Mouse (Mus musculus) cerebellum, adult 11-12 months (tissue): ENCODE measurements around the gene Luc7l3.

Experiments
- DNase-seq: peaks from one replicate; pipeline ENCODE4 v3.0.0; 2022

Gene Luc7l3

GRCm38 (mm10) chr11:94253691-94254090 is 68.1 kb downstream of the Luc7l3 start:
- no peak for DNase-seq

- no peak for DNase-seq
These were observed 68.6 kb downstream of the Luc7l3 start for GRCm38 (mm10) chr11:94253156-94253555.

DNA sequence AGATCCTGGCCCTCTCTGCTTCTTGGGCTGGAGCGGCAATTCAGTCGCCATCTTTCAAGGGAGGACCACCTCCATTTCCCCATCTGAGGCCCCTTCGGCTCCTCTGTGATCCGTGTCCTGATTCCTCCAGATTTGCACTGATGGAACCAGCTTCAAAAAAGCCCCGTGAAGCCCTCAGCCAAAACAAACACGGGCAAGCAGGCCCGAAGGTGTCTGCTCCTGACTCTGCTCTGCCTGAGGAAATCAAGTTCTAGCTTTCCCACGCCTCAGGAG is 75.1 kb downstream of the Luc7l3 start:
- no peak for DNase-seq

- DNase-seq: no peak
These were observed 75.6 kb downstream of the Luc7l3 start, which contains the start of gene Wfikkn2 for GRCm38 (mm10) chr11:94245955-94246788. Gene Wfikkn2 (minus strand): TSS chr11:94246005.

- DNase-seq: no peak
These were observed 77.4 kb downstream of the Luc7l3 start for GRCm38 (mm10) chr11:94244385-94244784.

DNA sequence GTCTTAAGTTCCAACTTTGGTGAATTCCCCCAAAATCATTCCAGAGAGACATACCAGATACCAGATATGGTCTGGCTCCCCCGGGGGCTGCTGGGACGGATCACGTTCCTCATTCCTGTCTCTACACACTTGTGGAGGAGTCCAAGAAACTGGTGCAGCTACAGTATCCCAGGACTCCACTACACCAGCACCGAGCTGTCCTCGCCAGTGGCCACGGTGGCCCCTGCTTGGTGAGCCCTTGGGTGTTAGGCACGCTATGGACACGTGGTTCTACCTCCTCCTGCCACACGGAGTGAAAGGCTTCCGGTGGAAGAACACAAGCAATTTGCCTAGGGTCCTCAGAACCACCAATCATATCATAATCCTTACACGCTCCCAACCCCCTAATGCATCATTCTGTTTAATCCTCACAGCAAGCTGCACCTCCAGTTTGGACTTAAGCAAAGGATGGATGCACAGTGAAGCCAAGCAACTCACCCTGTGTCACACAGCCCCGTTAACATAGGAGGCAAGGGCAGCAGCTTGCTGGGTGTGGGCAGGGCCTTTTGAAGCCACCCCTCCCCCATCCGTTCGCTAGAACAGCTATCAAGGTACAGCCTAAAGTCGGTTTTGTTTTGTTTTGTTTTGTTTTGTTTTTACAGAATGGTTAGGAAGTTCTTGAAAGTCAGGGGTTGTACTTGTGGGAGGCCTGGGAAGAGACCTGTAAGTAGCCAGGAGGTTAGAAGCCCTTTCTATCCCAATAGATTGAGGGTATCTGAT is 78.2 kb downstream of the Luc7l3 start:
- DNase-seq: no peak

DNA sequence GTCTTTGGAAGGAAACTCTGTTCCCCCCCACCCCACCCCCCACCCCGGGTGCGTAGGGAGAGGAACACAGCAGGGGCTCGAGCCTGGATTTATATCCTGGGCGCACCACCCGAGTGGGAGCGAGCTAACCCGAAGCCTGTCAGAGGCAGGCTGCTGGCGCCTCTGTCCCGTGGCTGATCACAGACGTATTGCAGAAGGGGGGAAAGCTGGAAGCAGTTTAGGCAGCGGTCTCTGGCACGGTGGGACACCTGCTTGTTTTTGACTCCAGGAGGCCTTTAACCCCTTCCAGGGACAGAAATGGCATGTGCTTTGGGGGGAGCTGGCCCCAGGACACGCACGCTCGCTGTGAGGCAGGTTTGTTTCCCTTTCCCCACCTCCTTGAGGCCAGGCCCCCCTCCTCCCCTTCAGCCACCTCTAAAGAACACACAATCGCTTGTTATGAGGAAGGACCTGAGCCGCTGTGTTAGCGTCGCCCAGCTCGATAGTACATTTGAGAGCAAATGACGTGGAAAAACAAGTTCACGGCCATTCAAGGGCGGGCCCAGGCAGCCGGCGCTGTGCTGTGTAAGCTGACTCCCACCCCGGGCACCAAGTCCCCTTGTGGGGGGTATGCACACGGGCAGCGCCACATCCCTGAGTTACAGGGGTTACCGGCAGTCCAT is 78.9 kb downstream of the Luc7l3 start:
- no peak for DNase-seq

DNA sequence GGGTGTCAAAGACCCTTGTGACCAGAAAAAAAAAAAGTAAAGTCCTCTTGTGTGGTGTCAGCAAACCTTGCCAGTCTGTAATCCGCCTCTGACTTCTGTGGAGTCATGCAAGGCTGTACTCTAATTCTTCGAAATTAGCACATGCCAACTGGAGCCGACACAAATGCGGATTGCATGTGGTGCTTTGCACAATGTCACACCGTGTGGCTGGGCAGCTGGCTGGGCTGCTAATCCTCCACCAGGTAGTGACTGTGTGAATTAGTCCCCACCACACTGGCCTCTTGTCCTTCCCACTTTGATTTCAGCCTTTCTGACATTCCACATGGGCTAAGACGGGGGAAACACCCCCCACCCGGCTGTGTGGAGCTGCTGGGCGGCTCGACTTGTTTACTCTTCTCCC is 82.1 kb downstream of the Luc7l3 start:
- DNase-seq: no peak

DNA sequence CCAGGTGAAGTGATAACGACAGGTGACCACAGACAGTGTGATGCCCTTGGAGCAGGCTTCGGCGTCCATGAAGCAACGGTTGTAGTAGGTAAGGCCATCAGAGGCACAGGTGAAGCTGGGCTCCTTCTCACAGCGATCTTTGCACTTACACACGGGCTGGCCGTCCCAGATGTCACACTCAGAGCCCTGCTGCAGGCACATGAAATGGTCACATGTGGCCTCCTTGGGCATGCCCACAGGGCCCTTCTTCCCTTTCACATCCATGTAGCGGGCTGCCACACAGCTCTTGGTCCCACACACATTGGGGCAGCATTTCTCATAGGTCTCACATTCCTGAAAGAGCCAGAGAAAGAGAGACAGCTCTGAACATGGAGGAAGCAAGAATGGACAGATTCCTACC is 83.0 kb downstream of the Luc7l3 start:
- DNase-seq: no peak
